Mouse (Mus musculus) heart, postnatal 0 days (tissue): ENCODE measurements around the gene Aym1.

Experiments
- CTCF ChIP-seq: IDR thresholded peaks from 2 replicates; pipeline ENCODE4 v1.5.1; 2016; ENCODE audit warnings: antibody characterized with exemption, control low read depth, low read depth
- EP300 ChIP-seq: IDR thresholded peaks from 2 replicates; pipeline ENCODE4 v1.6.1; 2016; ENCODE audit warnings: antibody characterized with exemption, low read depth

- no peak for TF ChIP-seq CTCF
- TF ChIP-seq EP300, result no peak
These were observed 24.2 kb upstream of the Aym1 start for GRCm38 (mm10) chr5:113332899-113333298.
